Mouse (Mus musculus): ENCODE measurements around the gene Olfr66. TPM values are rescaled to one million over a fixed set of nuclear protein-coding genes. Genes with fewer than 3 reads are reported as not detected.
A peak's percentile ranks its signal among the peaks of the same experiment; 100 is the strongest.

The Olfr66 gene
- polyA plus RNA-seq, 1 experiment from 2014 or later: not detected

DNA sequence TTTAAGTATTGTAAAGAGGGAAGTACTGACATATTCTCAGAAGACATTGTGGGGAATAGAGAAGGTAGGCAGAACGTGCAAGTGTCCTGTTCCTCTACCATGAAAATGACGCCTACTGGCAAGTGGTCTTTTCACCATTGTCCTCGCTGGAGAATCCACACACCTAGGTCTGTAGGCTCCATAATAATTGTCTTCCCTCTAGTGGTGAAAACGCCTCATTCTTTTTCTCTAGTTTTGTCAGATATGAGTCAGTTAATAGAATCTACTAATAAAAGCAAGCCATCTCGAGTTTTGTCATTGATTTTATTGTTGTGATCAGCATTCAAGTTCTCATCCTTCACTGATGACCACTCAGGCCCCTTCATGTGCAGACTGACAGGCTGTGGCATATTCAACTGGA lies 11.6 kb downstream of the Olfr66 start:
- Histone ChIP-seq H3K9ac (ENCODE audit: low read length) (no peak overlapping the region), H3K4me3 (ENCODE audit: low read depth, low read length) (no peak overlapping the region), H3K27ac (ENCODE audit: low read depth, low read length) (no peak overlapping the region), H3K4me2 (ENCODE audit: low read length) (no peak overlapping the region), H3K27me3 (replicated peaks; ENCODE audit: control insufficient read depth, insufficient read depth, low read length) (no peaks in the 10 kb centered on the region), H3K36me3 (ENCODE audit: control insufficient read depth, insufficient read depth, low read length) (no peaks in the 10 kb centered on the region), H3K4me1 (ENCODE audit: control insufficient read depth, insufficient read depth, low read length) (no peaks in the 10 kb centered on the region), H3K9me3 (replicated peaks; ENCODE audit: control insufficient read depth, low read length) (no peaks in the 10 kb centered on the region)
- WGBS: 51% methylated on average over 5 of the region's 5 CpGs
- no peak for ATAC-seq
- peak; percentile 0 for DNase-seq (ENCODE audit: low spot score)

DNA sequence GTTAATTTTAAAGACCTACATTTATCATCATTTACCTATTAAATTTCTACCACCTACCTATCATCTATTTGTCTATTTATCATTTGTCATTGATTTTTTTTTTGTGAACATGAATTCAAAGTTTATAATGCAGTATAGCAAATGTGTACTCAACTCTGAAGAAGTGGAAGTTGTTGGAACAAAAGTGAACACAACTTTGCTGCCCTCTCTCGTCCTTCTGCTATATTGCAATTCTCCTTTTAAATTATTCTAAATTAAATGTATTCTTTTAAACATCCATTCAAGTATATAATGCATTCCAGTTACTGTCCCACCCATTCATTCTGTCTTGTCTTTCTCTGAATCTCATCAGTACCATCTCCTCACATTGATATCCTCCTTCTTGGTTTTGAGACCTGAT lies 13.0 kb downstream of the Olfr66 start:
- Histone ChIP-seq H3K4me2 (ENCODE audit: low read length) (no peak overlapping the region), H3K36me3 (ENCODE audit: control insufficient read depth, insufficient read depth, low read length) (no peaks in the 10 kb centered on the region), H3K4me3 (ENCODE audit: low read depth, low read length) (no peak overlapping the region), H3K27me3 (replicated peaks; ENCODE audit: control insufficient read depth, insufficient read depth, low read length) (no peaks in the 10 kb centered on the region), H3K9ac (ENCODE audit: low read length) (no peak overlapping the region), H3K4me1 (ENCODE audit: control insufficient read depth, insufficient read depth, low read length) (no peaks in the 10 kb centered on the region), H3K9me3 (replicated peaks; ENCODE audit: control insufficient read depth, low read length) (no peaks in the 10 kb centered on the region), H3K27ac (ENCODE audit: low read depth, low read length) (no peak overlapping the region)
- ATAC-seq (no peak), DNase-seq (ENCODE audit: low spot score) (peak; percentile 36)
- WGBS: 11% methylated on average over 1 of the region's 1 CpGs

DNA sequence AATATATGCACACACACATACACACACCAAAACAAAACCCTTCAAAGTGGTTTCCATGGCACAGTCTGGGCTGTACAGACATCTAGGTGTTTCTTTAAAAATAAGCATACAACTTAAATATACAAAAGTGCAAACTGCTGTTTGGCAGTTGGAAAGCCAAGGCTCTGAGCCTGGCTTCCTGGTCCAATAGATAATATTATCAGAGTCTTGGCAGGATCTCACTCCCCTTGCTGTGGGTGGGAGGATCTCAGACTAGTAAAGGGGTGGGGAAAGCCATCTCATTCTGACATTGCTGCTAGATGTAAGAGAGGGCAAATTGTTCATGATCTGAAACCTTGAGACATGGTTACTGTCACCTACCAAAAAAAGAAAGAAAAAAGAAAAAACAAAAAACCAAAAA lies 15.4 kb downstream of the Olfr66 start:
- no peak for ATAC-seq
- Histone ChIP-seq H3K9me3 (replicated peaks; ENCODE audit: control insufficient read depth, low read length) (no peaks in the 10 kb centered on the region), H3K4me3 (ENCODE audit: low read depth, low read length) (no peak overlapping the region), H3K4me2 (ENCODE audit: low read length) (no peak overlapping the region), H3K36me3 (ENCODE audit: control insufficient read depth, insufficient read depth, low read length) (no peaks in the 10 kb centered on the region), H3K4me1 (ENCODE audit: control insufficient read depth, insufficient read depth, low read length) (no peaks in the 10 kb centered on the region), H3K27me3 (replicated peaks; ENCODE audit: control insufficient read depth, insufficient read depth, low read length) (no peaks in the 10 kb centered on the region), H3K9ac (ENCODE audit: low read length) (no peak overlapping the region), H3K27ac (ENCODE audit: low read depth, low read length) (no peak overlapping the region)
- DNase-seq (ENCODE audit: low spot score): no peak

DNA sequence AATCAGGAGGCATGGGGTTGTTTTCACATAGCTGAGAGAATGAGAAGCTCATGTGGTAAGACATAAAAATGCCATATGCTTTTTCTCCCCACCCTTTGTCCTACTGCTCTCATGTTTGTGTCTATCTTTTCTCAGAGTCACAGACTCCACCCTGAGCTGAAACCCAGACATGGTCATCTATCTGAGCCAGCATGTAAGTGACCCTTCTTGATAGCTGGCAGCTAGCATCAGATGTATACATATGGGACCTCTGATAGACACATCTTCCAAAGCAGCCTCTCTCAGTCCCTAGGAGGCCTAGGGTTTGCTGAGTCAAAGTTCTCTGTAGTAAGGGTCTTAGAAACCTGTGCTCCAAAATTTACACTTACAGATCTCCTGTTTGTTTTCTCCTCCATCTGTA lies 20.3 kb downstream of the Olfr66 start:
- ATAC-seq: no peak

DNA sequence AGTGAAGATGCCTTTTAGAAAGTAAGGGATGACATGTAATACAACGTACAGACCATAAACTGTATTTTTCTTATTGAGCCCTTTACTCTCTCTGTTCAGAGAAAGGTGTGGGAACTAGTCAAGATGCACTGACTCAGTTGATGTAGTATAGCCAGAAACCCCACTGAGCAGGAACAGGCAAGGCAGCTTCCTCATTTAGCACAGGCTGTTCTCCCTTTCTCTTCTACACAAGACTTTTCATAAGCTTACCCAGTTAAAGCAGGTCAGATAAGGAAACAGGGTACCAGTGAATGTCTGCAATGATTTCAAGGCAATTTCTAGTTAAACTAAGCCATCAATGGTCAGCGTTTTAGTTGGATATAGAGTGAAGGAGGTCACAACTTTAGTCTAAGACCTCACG lies 24.5 kb downstream of the Olfr66 start:
- no peak overlapping the region for H3K9ac ChIP-seq (ENCODE audit: low read length)
- DNase-seq (ENCODE audit: low spot score): no peak
- H3K27me3 ChIP-seq (replicated peaks; ENCODE audit: control insufficient read depth, insufficient read depth, low read length): no peaks in the 10 kb centered on the region
- H3K9me3 ChIP-seq (replicated peaks; ENCODE audit: control insufficient read depth, low read length): no peaks in the 10 kb centered on the region
- no peaks in the 10 kb centered on the region for H3K36me3 ChIP-seq (ENCODE audit: control insufficient read depth, insufficient read depth, low read length)
- no peak overlapping the region for H3K4me3 ChIP-seq (ENCODE audit: low read depth, low read length)
- no peak overlapping the region for H3K27ac ChIP-seq (ENCODE audit: low read depth, low read length)
- no peak overlapping the region for H3K4me2 ChIP-seq (ENCODE audit: low read length)
- H3K4me1 ChIP-seq (ENCODE audit: control insufficient read depth, insufficient read depth, low read length): no peaks in the 10 kb centered on the region
- WGBS: 83% methylated on average over 3 of the region's 3 CpGs
- ATAC-seq: no peak

More for the DNA sequence above, 20.3 kb downstream of the Olfr66 start:
- H3K27ac ChIP-seq (ENCODE audit: low read depth, low read length): no peak overlapping the region
- no peaks in the 10 kb centered on the region for H3K4me1 ChIP-seq (ENCODE audit: control insufficient read depth, insufficient read depth, low read length)
- DNase-seq (ENCODE audit: low spot score): no peak
- no peak overlapping the region for H3K9ac ChIP-seq (ENCODE audit: low read length)
- no peaks in the 10 kb centered on the region for H3K36me3 ChIP-seq (ENCODE audit: control insufficient read depth, insufficient read depth, low read length)
- H3K4me2 ChIP-seq (ENCODE audit: low read length): no peak overlapping the region
- H3K27me3 ChIP-seq (replicated peaks; ENCODE audit: control insufficient read depth, insufficient read depth, low read length): no peaks in the 10 kb centered on the region
- H3K9me3 ChIP-seq (replicated peaks; ENCODE audit: control insufficient read depth, low read length): no peaks in the 10 kb centered on the region
- H3K4me3 ChIP-seq (ENCODE audit: low read depth, low read length): no peak overlapping the region

DNA sequence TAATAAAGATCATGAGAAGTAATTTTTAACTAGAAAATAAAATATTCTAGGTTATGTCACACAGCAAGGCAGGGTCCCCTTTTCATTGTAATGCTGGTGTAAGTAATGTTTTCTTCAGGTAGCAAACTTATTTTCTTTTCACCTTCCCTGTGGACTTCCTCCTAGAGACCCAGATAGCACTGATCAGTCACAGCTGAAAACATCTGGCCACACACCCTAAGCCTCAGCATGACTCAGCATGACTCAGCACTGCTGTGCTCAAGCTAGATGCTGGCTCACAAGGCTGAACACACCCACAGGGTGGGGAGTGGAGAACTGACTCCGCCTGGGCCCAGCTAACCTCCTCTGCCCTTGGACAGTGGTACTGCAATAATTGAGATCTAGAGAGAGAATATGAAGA lies 25.2 kb downstream of the Olfr66 start:
- H3K4me3 ChIP-seq (ENCODE audit: low read depth, low read length): no peak overlapping the region
- DNase-seq (ENCODE audit: low spot score): peak; percentile 0
- no peaks in the 10 kb centered on the region for H3K9me3 ChIP-seq (replicated peaks; ENCODE audit: control insufficient read depth, low read length)
- no peaks in the 10 kb centered on the region for H3K36me3 ChIP-seq (ENCODE audit: control insufficient read depth, insufficient read depth, low read length)
- H3K27me3 ChIP-seq (replicated peaks; ENCODE audit: control insufficient read depth, insufficient read depth, low read length): no peaks in the 10 kb centered on the region
- no peak for ATAC-seq
- no peak overlapping the region for H3K4me2 ChIP-seq (ENCODE audit: low read length)
- H3K9ac ChIP-seq (ENCODE audit: low read length): no peak overlapping the region
- 79% methylated on average over 1 of the region's 1 CpGs for WGBS
- no peak overlapping the region for H3K27ac ChIP-seq (ENCODE audit: low read depth, low read length)
- no peaks in the 10 kb centered on the region for H3K4me1 ChIP-seq (ENCODE audit: control insufficient read depth, insufficient read depth, low read length)

DNA sequence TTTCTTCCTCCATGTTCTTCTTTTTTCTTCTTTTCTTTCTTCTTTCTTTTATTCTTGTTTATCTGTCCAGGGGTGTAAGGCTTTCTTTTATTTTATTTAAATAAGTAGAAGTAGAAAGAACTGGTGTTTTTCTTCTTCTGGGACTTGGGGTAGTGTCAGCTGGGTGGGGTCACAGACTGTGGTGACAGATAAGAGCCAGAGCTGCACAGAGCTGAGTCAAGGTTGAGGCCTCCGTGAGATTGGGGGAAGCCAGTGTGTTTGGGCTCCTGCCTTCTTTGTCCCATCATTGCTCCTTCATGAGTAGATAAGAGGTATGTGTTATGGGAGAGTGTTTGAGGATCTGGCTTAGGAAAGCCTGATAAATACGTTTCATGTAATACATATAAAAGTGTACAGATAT lies 27.0 kb downstream of the Olfr66 start:
- Histone ChIP-seq H3K27ac (ENCODE audit: low read depth, low read length) (no peak overlapping the region), H3K4me3 (ENCODE audit: low read depth, low read length) (no peak overlapping the region), H3K27me3 (replicated peaks; ENCODE audit: control insufficient read depth, insufficient read depth, low read length) (no peaks in the 10 kb centered on the region), H3K9ac (ENCODE audit: low read length) (no peak overlapping the region), H3K4me1 (ENCODE audit: control insufficient read depth, insufficient read depth, low read length) (no peaks in the 10 kb centered on the region), H3K36me3 (ENCODE audit: control insufficient read depth, insufficient read depth, low read length) (no peaks in the 10 kb centered on the region), H3K9me3 (replicated peaks; ENCODE audit: control insufficient read depth, low read length) (no peaks in the 10 kb centered on the region), H3K4me2 (ENCODE audit: low read length) (no peak overlapping the region)
- ATAC-seq: no peak
- no peak for DNase-seq (ENCODE audit: low spot score)
- WGBS: 75% methylated on average over 2 of the region's 2 CpGs

DNA sequence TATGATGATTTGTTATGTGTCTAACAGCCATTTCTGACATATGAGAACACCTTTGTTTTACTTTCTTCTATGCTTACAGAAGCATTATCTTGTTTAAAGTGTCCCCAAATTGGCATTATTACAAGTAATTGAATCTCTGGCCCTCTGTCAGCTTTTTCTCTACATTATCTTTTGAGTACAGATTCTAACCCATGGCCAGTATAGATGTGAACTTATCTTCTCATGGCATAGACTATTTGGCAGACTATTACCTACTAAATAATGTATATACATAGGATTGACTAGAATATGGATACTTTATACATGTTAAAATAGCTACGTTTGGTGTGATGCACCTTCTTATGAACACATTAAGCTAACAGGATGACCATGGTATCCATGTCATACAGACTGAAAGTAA lies 31.4 kb downstream of the Olfr66 start:
- WGBS: 67% methylated on average over 1 of the region's 1 CpGs
- Histone ChIP-seq H3K27ac (ENCODE audit: low read depth, low read length) (no peak overlapping the region), H3K27me3 (replicated peaks; ENCODE audit: control insufficient read depth, insufficient read depth, low read length) (no peaks in the 10 kb centered on the region), H3K4me1 (ENCODE audit: control insufficient read depth, insufficient read depth, low read length) (no peaks in the 10 kb centered on the region), H3K9me3 (replicated peaks; ENCODE audit: control insufficient read depth, low read length) (no peaks in the 10 kb centered on the region), H3K4me3 (ENCODE audit: low read depth, low read length) (no peak overlapping the region), H3K9ac (ENCODE audit: low read length) (no peak overlapping the region), H3K36me3 (ENCODE audit: control insufficient read depth, insufficient read depth, low read length) (no peaks in the 10 kb centered on the region), H3K4me2 (ENCODE audit: low read length) (no peak overlapping the region)
- ATAC-seq (no peak), DNase-seq (ENCODE audit: low spot score) (no peak)

DNA sequence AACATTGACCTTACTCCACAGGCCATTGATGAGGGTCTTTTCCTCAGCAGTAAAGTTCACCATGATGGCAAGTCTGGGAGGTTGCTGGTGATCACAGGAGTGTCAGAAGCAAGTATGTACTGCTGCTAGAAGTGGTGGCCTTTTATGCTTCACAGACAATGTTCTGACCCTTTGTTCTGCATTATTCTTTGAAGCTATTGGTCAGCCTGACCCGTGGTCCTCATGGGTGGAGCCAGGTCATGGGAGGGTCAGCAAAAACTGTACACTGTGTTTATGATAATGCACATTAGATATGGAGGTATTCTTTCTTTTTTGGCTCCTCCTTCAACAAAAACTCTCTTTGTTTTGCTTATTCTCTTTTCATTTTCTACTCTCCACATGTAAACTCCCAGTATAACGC lies 33.0 kb downstream of the Olfr66 start, which contains the start of gene Hbb-y:
Gene Hbb-y, minus strand, starts transcription at position 127 of the 400 bp plus-strand sequence.
- WGBS: 69% methylated on average over 2 of the region's 2 CpGs
- ATAC-seq (no peak), DNase-seq (ENCODE audit: low spot score) (no peak)
- no peaks in the 10 kb centered on the region for H3K27me3 ChIP-seq (replicated peaks; ENCODE audit: control insufficient read depth, insufficient read depth, low read length)
- no peaks in the 10 kb centered on the region for H3K9me3 ChIP-seq (replicated peaks; ENCODE audit: control insufficient read depth, low read length)
- H3K27ac ChIP-seq (ENCODE audit: low read depth, low read length): no peak within 1 kb of the TSS
- no peak within 1 kb of the TSS for H3K9ac ChIP-seq (ENCODE audit: low read length)
- H3K4me2 ChIP-seq (ENCODE audit: low read length): no peak within 1 kb of the TSS
- H3K36me3 ChIP-seq (ENCODE audit: control insufficient read depth, insufficient read depth, low read length): no peaks in the 10 kb centered on the region
- H3K4me3 ChIP-seq (ENCODE audit: low read depth, low read length): no peak within 1 kb of the TSS
- H3K4me1 ChIP-seq (ENCODE audit: control insufficient read depth, insufficient read depth, low read length): no peaks in the 10 kb centered on the region
